Mouse (Mus musculus): Measurements from ENCODE around the gene Gpam.

Gene Gpam

DNA sequence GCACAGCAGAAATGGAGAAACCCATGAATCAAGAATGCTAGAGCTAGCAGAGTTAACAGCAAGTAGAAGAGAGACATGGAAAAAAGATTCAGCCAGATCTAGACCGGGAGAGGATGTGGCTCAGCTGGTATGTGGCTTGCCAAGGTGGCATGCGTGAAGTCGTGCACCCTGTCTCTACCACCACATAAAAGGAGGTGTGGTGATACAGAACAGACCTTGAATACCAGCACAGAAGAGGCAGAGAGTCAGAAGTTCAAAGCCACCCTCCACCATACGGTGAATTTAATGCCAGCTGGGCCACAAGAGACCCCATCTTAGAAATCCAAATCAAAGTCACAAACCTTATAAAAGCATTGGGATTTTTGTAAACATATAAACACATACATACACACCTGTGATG, 25.4 kb downstream of the Gpam start:
- DNase-seq (ENCODE audit: low read depth, low spot score) = no peak

- DNase-seq (ENCODE audit: low read depth, low spot score) = no peak
Observed at GRCm38 (mm10) chr19:55100227-55101140, 26.6 kb downstream of the Gpam start.

DNA sequence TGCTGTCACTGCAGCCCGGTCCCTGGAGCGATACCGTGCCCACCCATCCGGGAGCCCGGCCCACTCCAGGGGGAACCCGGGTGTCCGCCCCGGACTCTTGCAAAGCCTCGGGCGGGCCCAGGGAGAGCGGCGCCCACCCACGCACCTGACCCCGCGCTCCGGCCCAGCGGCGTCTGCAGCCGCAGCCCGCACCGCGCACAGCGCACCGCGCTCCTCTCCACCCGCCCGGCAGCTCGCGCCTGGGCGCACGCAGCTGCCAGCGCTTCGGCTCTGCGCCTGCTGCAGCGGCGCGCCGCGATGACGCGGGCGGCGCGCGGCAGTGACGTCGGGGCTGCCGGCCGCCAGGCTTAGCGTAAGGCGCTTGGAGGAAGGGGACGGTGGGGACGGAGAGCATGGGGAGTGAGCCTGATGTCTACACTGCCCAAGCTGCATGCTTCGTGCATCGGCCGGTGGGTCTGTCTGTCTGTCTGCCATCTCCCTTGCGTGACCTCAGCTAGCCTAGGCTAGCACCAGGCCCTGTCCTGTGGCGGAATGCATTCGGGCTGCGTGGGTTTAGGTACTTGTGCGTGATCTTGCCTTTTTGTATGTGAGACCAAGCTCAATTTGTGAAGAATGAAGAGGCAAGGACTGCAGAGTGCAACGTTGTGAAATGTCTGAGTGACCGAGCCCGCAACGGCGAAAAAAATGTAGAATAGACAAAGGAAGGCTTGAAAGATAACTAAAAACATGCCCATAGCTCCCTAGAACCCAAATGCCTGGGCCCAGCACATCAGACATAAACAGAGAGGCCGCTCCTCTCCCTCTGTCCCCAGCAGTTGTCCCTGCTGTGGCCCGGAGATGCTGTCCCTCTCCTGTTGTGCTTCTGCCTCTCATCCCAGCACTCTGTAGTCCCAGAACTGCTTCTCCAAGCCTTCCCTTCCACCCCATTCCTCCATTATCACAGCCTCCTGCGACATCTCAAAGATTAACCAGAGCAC, 27.6 kb downstream of the Gpam start:
- DNase-seq (ENCODE audit: low read depth, low spot score) = peak; percentile 75

GRCm38 (mm10) chr19:55098409-55099183, 28.4 kb downstream of the Gpam start:
- peak; percentile 22 for DNase-seq (ENCODE audit: low read depth, low spot score)

- no peak for DNase-seq (ENCODE audit: low read depth, low spot score)
Observed at GRCm38 (mm10) chr19:55097396-55097967, 29.6 kb downstream of the Gpam start.

DNA sequence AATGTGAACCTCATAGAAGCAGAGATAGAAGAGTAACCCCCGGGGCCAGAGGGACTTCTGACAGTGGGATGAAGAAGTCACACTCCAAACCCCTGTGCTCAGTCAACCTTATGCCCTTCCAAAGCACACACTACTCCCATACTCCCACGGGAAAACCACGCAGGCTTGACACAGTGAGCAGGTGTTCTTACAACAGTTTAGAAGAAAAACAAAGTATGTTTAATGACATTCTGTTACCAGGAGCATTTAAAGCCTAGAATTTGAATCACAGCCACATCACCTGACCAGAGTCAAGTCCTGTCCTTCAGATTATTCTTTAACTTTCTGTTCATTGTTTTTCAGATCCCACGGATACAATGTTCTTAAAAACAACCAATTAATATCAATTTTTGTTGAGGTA, 30.4 kb downstream of the Gpam start:
- DNase-seq (ENCODE audit: low read depth, low spot score) = no peak

DNA sequence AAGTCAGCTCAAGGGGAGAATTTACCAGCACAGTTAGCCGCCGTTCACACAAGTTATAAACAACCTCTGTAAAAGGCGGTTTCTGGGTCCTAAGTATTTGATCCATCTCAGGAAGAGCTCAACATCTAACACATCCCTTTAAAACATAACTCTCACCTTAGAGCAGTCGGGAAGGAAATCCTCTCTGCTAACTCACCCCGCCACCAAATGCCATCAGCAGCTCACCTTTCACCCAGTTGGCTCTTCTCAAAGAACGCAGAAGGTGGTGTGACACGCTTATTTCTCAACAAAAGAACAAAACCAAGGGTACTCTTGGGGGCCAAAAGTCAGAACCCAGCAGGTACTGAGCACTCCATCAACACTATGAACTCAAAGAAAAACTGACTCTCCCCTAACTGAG, 31.5 kb downstream of the Gpam start:
- no peak for DNase-seq (ENCODE audit: low read depth, low spot score)

GRCm38 (mm10) chr19:55091602-55092413, 35.2 kb downstream of the Gpam start:
- no peak for DNase-seq (ENCODE audit: low read depth, low spot score)

GRCm38 (mm10) chr19:55090885-55091284, 36.2 kb downstream of the Gpam start:
- no peak for DNase-seq (ENCODE audit: low read depth, low spot score)

GRCm38 (mm10) chr19:55090142-55090541, 36.9 kb downstream of the Gpam start:
- no peak for DNase-seq (ENCODE audit: low read depth, low spot score)

- no peak for DNase-seq (ENCODE audit: low read depth, low spot score)
Observed at GRCm38 (mm10) chr19:55087776-55088175, 39.3 kb downstream of the Gpam start.

DNA sequence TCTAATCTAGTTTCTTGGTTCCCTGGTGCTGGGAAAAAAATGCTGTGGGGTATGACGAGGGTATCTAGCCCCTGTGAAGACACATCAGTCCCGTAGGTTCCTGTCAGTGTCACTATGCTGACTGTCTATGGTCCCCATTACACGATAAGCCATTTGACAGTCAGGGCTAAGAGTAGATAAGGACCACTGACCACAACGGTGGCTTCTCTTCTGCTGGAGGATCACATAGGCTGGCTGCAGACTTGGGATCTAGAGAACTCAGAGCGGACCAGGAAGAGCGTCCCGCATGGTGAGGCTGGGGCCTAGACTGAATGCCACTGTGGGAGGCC, 41.2 kb downstream of the Gpam start:
- DNase-seq (ENCODE audit: low read depth, low spot score) = no peak

DNA sequence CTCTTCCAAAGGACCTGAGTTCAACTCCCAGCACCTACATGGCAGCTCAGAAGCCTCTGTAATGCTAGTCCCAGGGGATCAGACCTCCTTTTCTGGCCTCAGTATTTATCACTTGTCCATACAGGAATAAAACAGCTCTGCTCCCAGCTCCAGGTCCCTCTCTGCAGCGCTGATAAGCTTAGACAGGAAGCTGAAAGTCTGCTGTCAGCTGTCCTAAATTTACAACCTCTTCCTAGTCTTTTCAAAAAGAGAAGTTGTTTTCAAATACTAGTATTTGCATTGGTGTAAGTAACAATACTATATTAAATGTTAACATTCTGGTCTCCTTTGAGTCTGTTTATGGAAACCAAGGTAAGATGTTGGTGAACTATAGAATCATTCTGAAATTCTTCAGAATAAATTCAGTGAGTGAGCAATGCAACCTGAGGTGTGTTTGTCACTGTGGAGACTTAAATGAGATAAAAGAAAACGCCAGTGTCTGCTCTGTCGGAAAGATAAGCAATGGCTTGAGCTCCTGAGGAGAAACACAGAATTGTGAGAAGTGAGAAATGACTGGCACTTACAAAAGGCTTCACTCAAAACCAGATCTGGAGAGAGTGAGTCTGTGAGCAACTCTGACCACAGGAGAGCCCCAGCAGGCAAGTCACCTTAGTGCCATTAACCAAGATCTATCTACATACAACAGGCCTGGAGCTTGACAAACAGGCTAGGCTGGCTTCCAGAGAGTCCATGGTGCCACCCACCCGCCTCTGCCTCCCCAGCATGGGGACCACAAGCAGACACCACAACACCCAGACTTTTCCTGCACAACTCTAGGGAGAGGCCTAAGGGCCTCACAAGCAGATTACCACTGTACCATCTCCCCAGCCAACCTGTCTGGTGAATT, 41.8 kb downstream of the Gpam start:
- no peak for DNase-seq (ENCODE audit: low read depth, low spot score)

DNA sequence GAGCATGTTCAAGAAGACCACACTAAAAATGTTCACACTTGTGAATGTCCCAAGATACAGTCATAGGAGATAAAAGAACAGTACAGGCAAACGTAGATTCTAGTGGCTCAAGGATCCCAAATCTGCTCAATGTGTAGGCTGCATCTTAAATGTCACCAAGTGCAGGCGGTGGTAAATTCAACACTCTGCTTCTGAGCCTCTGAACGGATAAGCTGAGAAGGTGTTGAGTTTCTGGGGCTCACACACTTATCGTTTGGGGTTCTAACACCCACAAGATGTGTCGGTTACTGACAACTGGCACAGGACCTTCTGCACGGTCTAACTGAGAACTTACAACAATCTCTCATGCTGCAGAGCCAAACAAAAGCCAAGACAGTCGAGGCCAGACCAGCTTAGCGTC, 50.2 kb downstream of the Gpam start:
- DNase-seq (ENCODE audit: low read depth, low spot score) = no peak

- DNase-seq (ENCODE audit: low read depth, low spot score) = no peak
Observed at GRCm38 (mm10) chr19:55073004-55073403, 54.0 kb downstream of the Gpam start.

- no peak for DNase-seq (ENCODE audit: low read depth, low spot score)
Observed at GRCm38 (mm10) chr19:55069054-55069453, 58.0 kb downstream of the Gpam start.

DNA sequence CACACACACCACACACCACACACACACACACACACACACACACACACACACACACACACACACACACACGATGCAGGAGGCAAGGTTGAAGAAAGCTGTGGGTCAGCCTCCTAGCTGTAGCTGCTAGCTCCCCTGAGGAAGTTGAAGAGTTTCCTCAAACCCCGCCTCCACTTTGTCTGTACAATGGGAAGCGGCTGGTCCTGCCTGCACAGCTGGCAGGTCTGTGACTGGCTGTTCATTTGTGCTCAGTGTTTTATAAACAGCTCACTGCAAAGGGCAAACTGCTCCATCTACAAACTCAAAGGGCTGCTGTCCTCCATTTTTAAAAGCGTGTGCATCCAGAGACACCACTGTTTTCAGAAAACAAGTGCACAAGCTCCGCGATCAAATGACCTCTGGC, 63.8 kb downstream of the Gpam start:
- DNase-seq (ENCODE audit: low read depth, low spot score) = peak; percentile 25

- no peak for DNase-seq (ENCODE audit: low read depth, low spot score)
Observed at GRCm38 (mm10) chr19:55062501-55062900, 64.5 kb downstream of the Gpam start.

GRCm38 (mm10) chr19:55061951-55062350, 65.1 kb downstream of the Gpam start:
- peak; percentile 62 for DNase-seq (ENCODE audit: low read depth, low spot score)
